Comparison of ENCODE assay signal across 8 mouse cellular contexts in genomic region chr15:94403461-94404070, GRCm38 (mm10).
A peak's percentile ranks its signal among the peaks of the same experiment; 100 is the strongest.
DNase-seq lines count a peak whose midpoint lies in the region; ATAC-seq lines count a peak whose summit lies in the region.

No protein-coding gene starts in this region.

- H3K4me2 ChIP-seq in intestine, embryonic 16.5 days (ENCODE audit: low read depth, low read length), result peak overlapping the region; percentile 98
- peak overlapping the region; percentile 99 for H3K4me2 ChIP-seq in neural tube, embryonic 14.5 days (ENCODE audit: low read depth, low read length)

- H3K27ac ChIP-seq in heart, embryonic 10.5 days, result peak overlapping the region; percentile 84
- H3K27ac ChIP-seq in intestine, embryonic 16.5 days (ENCODE audit: low read length), result no peak overlapping the region
- H3K27ac ChIP-seq in neural tube, embryonic 14.5 days (ENCODE audit: low read depth, low read length), result peak overlapping the region; percentile 55; the same call in 1 of the 2 replicates

- peak overlapping the region; percentile 74 for H3K9ac ChIP-seq in intestine, embryonic 16.5 days (ENCODE audit: low read depth, low read length)
- peak overlapping the region; percentile 72 for H3K9ac ChIP-seq in neural tube, embryonic 14.5 days (replicated peaks; ENCODE audit: low read depth, low read length)

- peak overlapping the region; percentile 82 for H3K4me3 ChIP-seq in heart, embryonic 10.5 days
- H3K4me3 ChIP-seq in intestine, embryonic 16.5 days (ENCODE audit: low read length), result peak overlapping the region; percentile 65
- H3K4me3 ChIP-seq in neural tube, embryonic 14.5 days (ENCODE audit: low read depth, low read length), result peak overlapping the region; percentile 70

- H3K36me3 ChIP-seq in heart, embryonic 10.5 days, result no peaks in the 10 kb centered on the region
- H3K36me3 ChIP-seq in intestine, embryonic 16.5 days (ENCODE audit: control insufficient read depth, insufficient read depth, low read length), result no peaks in the 10 kb centered on the region
- H3K36me3 ChIP-seq in neural tube, embryonic 14.5 days (ENCODE audit: control insufficient read depth, insufficient read depth, low read length), result no peaks in the 10 kb centered on the region

- intact Hi-C loops in heart, postnatal 36 days (cut with DNase I), result no loop called here

- 2% methylated on average over 34 of the region's 34 CpGs for WGBS in heart, embryonic 10.5 days
- WGBS in intestine, embryonic 16.5 days, result 1% methylated on average over 34 of the region's 34 CpGs
- 1% methylated on average over 34 of the region's 34 CpGs for WGBS in neural tube, embryonic 14.5 days

- no peak for DNase-seq in heart, embryonic 10.5 days (ENCODE audit: low spot score)
- no peak for DNase-seq in heart, postnatal 36 days
- DNase-seq in ES-CJ7 (ENCODE audit: low read depth, low spot score), result peak; percentile 5
- DNase-seq in kidney, postnatal 36 days, result no peak

- H3K9me3 ChIP-seq in heart, embryonic 10.5 days, result no peaks in the 10 kb centered on the region
- H3K9me3 ChIP-seq in intestine, embryonic 16.5 days (ENCODE audit: control insufficient read depth, low read length), result no peaks in the 10 kb centered on the region
- no peaks in the 10 kb centered on the region for H3K9me3 ChIP-seq in neural tube, embryonic 14.5 days (ENCODE audit: control insufficient read depth, low read length)

- peak; percentile 34; the same call in 1 of the 2 replicates for ATAC-seq in erythroid progenitor cell, adult 5-6 weeks (replicated peaks; ENCODE audit: low FRiP score, poor library complexity, severe bottlenecking)
- peak; percentile 16 for ATAC-seq in intestine, embryonic 16.5 days
- peak; percentile 68; the same call in 1 of the 2 replicates for ATAC-seq in neural tube, embryonic 14.5 days (ENCODE audit: low read depth)
- ATAC-seq in activated CD4-positive, CD25-positive, alpha-beta regulatory T cell, adult 4 months, result no peak

- H3K4me1 ChIP-seq in heart, embryonic 10.5 days, result peaks cover 18% of the 10 kb centered on the region
- peaks cover 9% of the 10 kb centered on the region for H3K4me1 ChIP-seq in intestine, embryonic 16.5 days (ENCODE audit: control insufficient read depth, insufficient read depth, low read length)
- H3K4me1 ChIP-seq in neural tube, embryonic 14.5 days (ENCODE audit: control insufficient read depth, insufficient read depth, low read length), result peaks cover 3% of the 10 kb centered on the region; the same call in 1 of the 2 replicates

- H3K27me3 ChIP-seq in heart, embryonic 10.5 days (ENCODE audit: insufficient read depth, poor library complexity, severe bottlenecking), result peaks cover 41% of the 10 kb centered on the region
- peaks cover 18% of the 10 kb centered on the region for H3K27me3 ChIP-seq in intestine, embryonic 16.5 days (replicated peaks; ENCODE audit: control insufficient read depth, insufficient read depth, low read length)
- no peaks in the 10 kb centered on the region for H3K27me3 ChIP-seq in neural tube, embryonic 14.5 days (ENCODE audit: control insufficient read depth, insufficient read depth, low read length)
